Mouse (Mus musculus) gastrocnemius, postnatal 36 days (tissue): ENCODE data around the gene Tenm4. TPM values are rescaled to one million over a fixed set of nuclear protein-coding genes. Genes with fewer than 3 reads are reported as not detected.

Experiments used
- microRNA-seq, 2 experiments: library from miRNA; unstranded; fragments of <30 nt; microRNA quantifications; one replicate each; pipeline ENCODE4 v1.2.0; 2021
- total RNA-seq, 2 experiments: library from RNA; stranded (reverse); gene quantifications; 2 replicates each; pipeline ENCODE4 v1.2.3; 2021

Gene Tenm4
- total RNA-seq, 2 experiments from 2014 or later: 0.69 to 1.1 TPM

Small RNAs within 50 kb of the gene (microRNA-seq; reads per million reads assigned to microRNA genes)
- gene Mir6394 (0 reads per million in 2 experiments), gene Mir708 (333 to 455 reads per million in 2 experiments)
